Mouse (Mus musculus): ENCODE data around the gene Psmd4.

GRCm38 (mm10) chr3:95056275-95056674 lies 13.9 kb upstream of the Psmd4 start:
- TF ChIP-seq CTCF (IDR thresholded peaks at IDR 0.05; ENCODE audit: insufficient read depth, low read length) (no peak), POLR2A (IDR thresholded peaks at IDR 0.05; ENCODE audit: borderline replicate concordance, extremely low read depth, low read depth, low read length) (no peak)
